Mouse (Mus musculus) heart, postnatal 0 days (tissue): ENCODE data around the gene Ston1.

Source experiments
- CTCF ChIP-seq: IDR thresholded peaks from 2 replicates; pipeline ENCODE4 v1.5.1; 2016; ENCODE audit warnings: antibody characterized with exemption, control low read depth, low read depth
- EP300 ChIP-seq: IDR thresholded peaks from 2 replicates; pipeline ENCODE4 v1.6.1; 2016; ENCODE audit warnings: antibody characterized with exemption, low read depth

DNA sequence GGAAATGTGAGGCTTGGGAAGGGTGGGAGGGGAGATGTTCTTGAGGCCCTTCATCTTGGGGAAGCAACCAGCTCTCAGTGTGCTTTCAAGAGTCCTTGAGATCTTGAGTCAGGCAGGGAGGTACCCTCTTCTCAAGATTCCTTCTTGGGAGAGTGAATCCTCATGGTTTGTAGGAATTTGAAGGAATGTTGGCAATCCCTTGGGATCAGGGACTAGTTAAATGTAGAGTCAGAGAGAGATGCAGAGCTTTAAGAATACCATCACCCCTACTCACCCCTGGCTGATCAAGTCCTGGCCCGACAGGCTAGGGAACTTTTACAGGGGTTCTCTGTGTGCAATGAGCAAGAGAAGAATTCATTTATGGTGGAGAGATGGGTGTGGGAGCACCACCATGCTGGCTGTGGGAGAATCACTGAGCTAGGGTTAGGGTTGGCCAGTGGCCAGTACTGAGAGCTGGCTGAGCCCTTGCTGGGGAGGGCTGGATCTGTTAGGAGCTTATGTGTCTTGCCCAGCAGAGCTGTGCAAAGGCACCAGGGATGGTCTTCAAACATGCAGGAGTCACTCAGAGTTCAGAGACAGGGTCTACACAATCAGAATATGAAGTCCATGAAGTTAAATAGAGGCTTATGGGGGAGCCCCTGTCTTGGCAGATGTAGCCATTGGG is 18.1 kb downstream of the Ston1 start:
- TF ChIP-seq CTCF = no peak
- TF ChIP-seq EP300 = no peak
